Mouse (Mus musculus): ENCODE measurements around the gene Nmbr. TPM values are rescaled to one million over a fixed set of nuclear protein-coding genes. Genes with fewer than 3 reads are reported as not detected.
A peak's percentile ranks its signal among the peaks of the same experiment; 100 is the strongest.

Nmbr gene
- 0.34 and 0.45 TPM in 2 replicates for polyA plus RNA-seq (2014; fragmentation: Nextera tagmentation; extraction: Ambion mirVana)

- ATAC-seq (replicated peaks; ENCODE audit: low FRiP score, low TSS enrichment, low read depth) = peak; percentile 96
- WGBS = under 1% methylated on average over 50 of the region's 50 CpGs
These were observed at the start of gene Nmbr, which contains the start of gene Vta1 for GRCm38 (mm10) chr10:14705072-14706066. Nmbr (plus strand) TSS chr10:14705591. Vta1 (minus strand) TSS chr10:14705560.

GRCm38 (mm10) chr10:14660875-14661274 lies 44.5 kb upstream of the Nmbr start:
- H3K27me3 ChIP-seq (replicated peaks; ENCODE audit: control insufficient read depth, insufficient read depth, low read length) = no peaks in the 10 kb centered on the region
- no peak overlapping the region for H3K9ac ChIP-seq (ENCODE audit: low read length)
- H3K4me2 ChIP-seq (ENCODE audit: low read length) = no peak overlapping the region
- no peaks in the 10 kb centered on the region for H3K9me3 ChIP-seq (ENCODE audit: control insufficient read depth, low read length)
- H3K4me3 ChIP-seq (ENCODE audit: low read depth, low read length) = no peak overlapping the region
- H3K36me3 ChIP-seq (ENCODE audit: control insufficient read depth, insufficient read depth, low read length) = peaks cover 31% of the 10 kb centered on the region
- 77% methylated on average over 2 of the region's 2 CpGs for WGBS
- no peak for DNase-seq (ENCODE audit: low spot score)
- H3K4me1 ChIP-seq (replicated peaks; ENCODE audit: control insufficient read depth, insufficient read depth, low read length) = no peaks in the 10 kb centered on the region
- H3K27ac ChIP-seq (ENCODE audit: low read depth) = no peak overlapping the region
- ATAC-seq (replicated peaks; ENCODE audit: low FRiP score, low TSS enrichment, low read depth) = no peak

More at GRCm38 (mm10) chr10:14705072-14706066, at the start of gene Nmbr, which contains the start of gene Vta1:
- Histone ChIP-seq H3K9me3 (ENCODE audit: control insufficient read depth, low read length) (no peaks in the 10 kb centered on the region), H3K36me3 (ENCODE audit: control insufficient read depth, insufficient read depth, low read length) (no peaks in the 10 kb centered on the region), H3K27ac (ENCODE audit: low read depth) (peak within 1 kb of the TSS; percentile 39; the same call in 1 of the 2 replicates), H3K4me2 (ENCODE audit: low read length) (peak within 1 kb of the TSS; percentile 78), H3K9ac (ENCODE audit: low read length) (peak within 1 kb of the TSS; percentile 74), H3K27me3 (replicated peaks; ENCODE audit: control insufficient read depth, insufficient read depth, low read length) (no peaks in the 10 kb centered on the region), H3K4me1 (replicated peaks; ENCODE audit: control insufficient read depth, insufficient read depth, low read length) (peaks cover 10% of the 10 kb centered on the region), H3K4me3 (ENCODE audit: low read depth, low read length) (peak within 1 kb of the TSS; percentile 92)
- DNase-seq (ENCODE audit: low spot score) = peak; percentile 94

GRCm38 (mm10) chr10:14666147-14666546 lies 39.2 kb upstream of the Nmbr start:
- H3K27me3 ChIP-seq (replicated peaks; ENCODE audit: control insufficient read depth, insufficient read depth, low read length) = no peaks in the 10 kb centered on the region
- 92% methylated on average over 2 of the region's 2 CpGs for WGBS
- no peaks in the 10 kb centered on the region for H3K4me1 ChIP-seq (replicated peaks; ENCODE audit: control insufficient read depth, insufficient read depth, low read length)
- no peak overlapping the region for H3K9ac ChIP-seq (ENCODE audit: low read length)
- no peak overlapping the region for H3K4me2 ChIP-seq (ENCODE audit: low read length)
- H3K27ac ChIP-seq (ENCODE audit: low read depth) = no peak overlapping the region
- no peak for ATAC-seq (replicated peaks; ENCODE audit: low FRiP score, low TSS enrichment, low read depth)
- H3K4me3 ChIP-seq (ENCODE audit: low read depth, low read length) = no peak overlapping the region
- H3K36me3 ChIP-seq (ENCODE audit: control insufficient read depth, insufficient read depth, low read length) = peaks cover 29% of the 10 kb centered on the region
- no peak for DNase-seq (ENCODE audit: low spot score)
- no peaks in the 10 kb centered on the region for H3K9me3 ChIP-seq (ENCODE audit: control insufficient read depth, low read length)

DNA sequence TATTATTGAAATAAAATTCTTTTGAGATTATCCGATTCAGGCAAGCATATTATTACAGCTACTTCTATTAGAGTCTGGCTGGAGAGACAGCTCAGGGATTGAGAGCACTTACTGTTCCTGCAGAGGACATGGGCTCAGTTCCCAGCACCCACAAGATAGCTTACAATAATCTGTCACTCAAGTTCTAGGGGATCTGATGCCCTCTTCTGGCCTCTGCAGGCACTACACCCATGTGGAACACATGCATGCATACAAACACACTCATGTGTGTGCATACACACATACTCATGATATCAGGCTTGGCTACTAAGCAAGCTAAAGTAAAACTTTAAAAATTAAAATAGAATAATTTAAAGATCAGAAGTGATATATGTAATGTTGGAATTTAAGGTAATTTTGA lies 19.7 kb upstream of the Nmbr start:
- ATAC-seq (replicated peaks; ENCODE audit: low FRiP score, low TSS enrichment, low read depth) (no peak), DNase-seq (ENCODE audit: low spot score) (no peak)
- Histone ChIP-seq H3K4me3 (ENCODE audit: low read depth, low read length) (no peak overlapping the region), H3K36me3 (ENCODE audit: control insufficient read depth, insufficient read depth, low read length) (peaks cover 20% of the 10 kb centered on the region; the same call in 1 of the 2 replicates), H3K4me1 (replicated peaks; ENCODE audit: control insufficient read depth, insufficient read depth, low read length) (no peaks in the 10 kb centered on the region), H3K27ac (ENCODE audit: low read depth) (no peak overlapping the region), H3K9ac (ENCODE audit: low read length) (no peak overlapping the region), H3K4me2 (ENCODE audit: low read length) (no peak overlapping the region), H3K9me3 (ENCODE audit: control insufficient read depth, low read length) (no peaks in the 10 kb centered on the region), H3K27me3 (replicated peaks; ENCODE audit: control insufficient read depth, insufficient read depth, low read length) (no peaks in the 10 kb centered on the region)
- 92% methylated on average over 1 of the region's 1 CpGs for WGBS

- DNase-seq (ENCODE audit: low spot score) (no peak), ATAC-seq (replicated peaks; ENCODE audit: low FRiP score, low TSS enrichment, low read depth) (no peak)
- H3K9me3 ChIP-seq (ENCODE audit: control insufficient read depth, low read length) = no peaks in the 10 kb centered on the region
- no peak overlapping the region for H3K4me2 ChIP-seq (ENCODE audit: low read length)
- H3K27ac ChIP-seq (ENCODE audit: low read depth) = no peak overlapping the region
- WGBS = 72% methylated on average over 6 of the region's 6 CpGs
- H3K4me3 ChIP-seq (ENCODE audit: low read depth, low read length) = no peak overlapping the region
- H3K9ac ChIP-seq (ENCODE audit: low read length) = no peak overlapping the region
- H3K27me3 ChIP-seq (replicated peaks; ENCODE audit: control insufficient read depth, insufficient read depth, low read length) = no peaks in the 10 kb centered on the region
- peaks cover 14% of the 10 kb centered on the region; the same call in 1 of the 2 replicates for H3K36me3 ChIP-seq (ENCODE audit: control insufficient read depth, insufficient read depth, low read length)
- H3K4me1 ChIP-seq (replicated peaks; ENCODE audit: control insufficient read depth, insufficient read depth, low read length) = no peaks in the 10 kb centered on the region
These were observed 16.5 kb upstream of the Nmbr start for GRCm38 (mm10) chr10:14688785-14689442.

DNA sequence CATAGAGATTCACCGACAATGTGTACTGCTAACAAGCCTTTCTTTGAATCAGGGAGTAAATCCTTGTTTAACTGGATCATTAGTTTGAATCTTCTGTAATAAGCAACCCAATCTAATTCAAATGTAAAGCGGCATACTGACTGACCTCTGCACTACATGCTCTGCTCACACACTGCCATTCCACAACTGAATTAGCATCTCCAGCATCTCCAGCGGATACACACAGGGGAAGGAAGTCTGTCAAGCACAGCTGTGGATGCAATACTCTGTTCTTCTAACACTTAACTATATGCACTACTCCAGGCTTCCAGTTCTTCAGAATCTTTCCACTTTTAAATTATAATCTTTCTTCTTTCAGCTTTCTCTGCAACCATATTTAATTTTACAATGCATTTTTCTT lies 15.0 kb upstream of the Nmbr start:
- Histone ChIP-seq H3K9me3 (ENCODE audit: control insufficient read depth, low read length) (no peaks in the 10 kb centered on the region), H3K27ac (ENCODE audit: low read depth) (no peak overlapping the region), H3K4me3 (ENCODE audit: low read depth, low read length) (no peak overlapping the region), H3K27me3 (replicated peaks; ENCODE audit: control insufficient read depth, insufficient read depth, low read length) (no peaks in the 10 kb centered on the region), H3K9ac (ENCODE audit: low read length) (no peak overlapping the region), H3K4me2 (ENCODE audit: low read length) (no peak overlapping the region), H3K4me1 (replicated peaks; ENCODE audit: control insufficient read depth, insufficient read depth, low read length) (no peaks in the 10 kb centered on the region), H3K36me3 (ENCODE audit: control insufficient read depth, insufficient read depth, low read length) (peaks cover 6% of the 10 kb centered on the region; the same call in 1 of the 2 replicates)
- DNase-seq (ENCODE audit: low spot score) (no peak), ATAC-seq (replicated peaks; ENCODE audit: low FRiP score, low TSS enrichment, low read depth) (no peak)
- WGBS = 85% methylated on average over 3 of the region's 3 CpGs

DNA sequence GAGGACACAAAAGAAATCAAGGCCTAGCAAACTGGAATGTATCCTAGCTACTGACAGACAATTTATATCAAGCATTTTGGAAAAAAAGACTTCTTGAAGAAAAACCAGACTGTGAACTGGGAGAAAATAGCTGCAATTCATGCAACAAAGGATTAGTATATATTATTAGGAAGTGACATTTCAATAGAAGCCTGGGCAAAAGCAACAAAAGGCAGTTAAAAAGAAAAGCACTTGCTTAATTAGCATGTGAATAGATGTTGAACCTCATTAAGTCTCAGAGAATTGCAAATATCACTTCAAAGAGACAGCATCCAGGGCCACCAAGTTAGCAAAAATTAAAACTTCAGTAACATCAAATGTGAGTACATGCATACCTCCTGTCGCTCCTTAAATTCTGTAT lies 2.2 kb upstream of the Nmbr start:
- H3K9me3 ChIP-seq (ENCODE audit: control insufficient read depth, low read length) = no peaks in the 10 kb centered on the region
- ATAC-seq (replicated peaks; ENCODE audit: low FRiP score, low TSS enrichment, low read depth) (no peak), DNase-seq (ENCODE audit: low spot score) (no peak)
- 77% methylated on average over 1 of the region's 1 CpGs for WGBS
- H3K4me2 ChIP-seq (ENCODE audit: low read length) = no peak overlapping the region
- H3K27ac ChIP-seq (ENCODE audit: low read depth) = no peak overlapping the region
- no peak overlapping the region for H3K9ac ChIP-seq (ENCODE audit: low read length)
- H3K27me3 ChIP-seq (replicated peaks; ENCODE audit: control insufficient read depth, insufficient read depth, low read length) = no peaks in the 10 kb centered on the region
- no peaks in the 10 kb centered on the region for H3K36me3 ChIP-seq (ENCODE audit: control insufficient read depth, insufficient read depth, low read length)
- no peak overlapping the region for H3K4me3 ChIP-seq (ENCODE audit: low read depth, low read length)
- H3K4me1 ChIP-seq (replicated peaks; ENCODE audit: control insufficient read depth, insufficient read depth, low read length) = peaks cover 10% of the 10 kb centered on the region

DNA sequence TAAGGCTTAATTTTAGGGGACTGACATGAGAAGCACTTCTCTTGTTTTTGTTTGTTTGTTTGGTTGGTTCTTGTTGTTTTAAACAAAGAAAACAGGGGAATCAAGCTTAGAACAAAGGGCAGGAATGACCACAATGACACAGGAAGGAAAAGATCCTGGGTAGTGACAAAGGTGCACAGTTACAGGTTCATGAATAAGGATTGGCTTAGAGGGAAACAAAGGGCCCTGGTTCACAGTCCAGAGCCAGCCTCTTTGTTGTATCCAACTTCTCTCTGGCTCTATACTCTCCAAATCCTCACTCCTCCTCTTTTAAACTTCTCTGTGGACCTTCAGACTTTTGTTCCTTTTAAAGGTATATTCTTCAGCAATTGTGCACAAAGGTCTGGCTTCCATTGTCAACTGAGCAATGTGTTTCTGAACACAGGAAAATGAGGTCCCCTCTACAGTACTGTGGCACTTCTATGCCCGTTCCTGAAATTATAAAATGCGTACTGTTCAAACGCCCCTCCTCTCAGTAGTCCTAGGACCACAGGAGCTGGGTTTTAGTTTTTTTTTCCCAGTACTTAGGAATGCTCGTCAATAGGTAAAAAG lies 1.5 kb upstream of the Nmbr start:
- Histone ChIP-seq H3K27ac (ENCODE audit: low read depth) (no peak overlapping the region), H3K9me3 (ENCODE audit: control insufficient read depth, low read length) (no peaks in the 10 kb centered on the region), H3K4me2 (ENCODE audit: low read length) (peak overlapping the region; percentile 78), H3K27me3 (replicated peaks; ENCODE audit: control insufficient read depth, insufficient read depth, low read length) (no peaks in the 10 kb centered on the region), H3K4me1 (replicated peaks; ENCODE audit: control insufficient read depth, insufficient read depth, low read length) (peaks cover 10% of the 10 kb centered on the region), H3K36me3 (ENCODE audit: control insufficient read depth, insufficient read depth, low read length) (no peaks in the 10 kb centered on the region), H3K9ac (ENCODE audit: low read length) (no peak overlapping the region; the same call in 1 of the 2 replicates), H3K4me3 (ENCODE audit: low read depth, low read length) (0 out of 2 replicates have a peak overlapping the region, but pooled peaks have one; percentile 92)
- DNase-seq (ENCODE audit: low spot score) (no peak), ATAC-seq (replicated peaks; ENCODE audit: low FRiP score, low TSS enrichment, low read depth) (no peak)
- 77% methylated on average over 4 of the region's 4 CpGs for WGBS

Data from intestine, embryonic 14.5 days (tissue).